Mouse (Mus musculus): Measurements from ENCODE around the gene Mrc2.

DNA sequence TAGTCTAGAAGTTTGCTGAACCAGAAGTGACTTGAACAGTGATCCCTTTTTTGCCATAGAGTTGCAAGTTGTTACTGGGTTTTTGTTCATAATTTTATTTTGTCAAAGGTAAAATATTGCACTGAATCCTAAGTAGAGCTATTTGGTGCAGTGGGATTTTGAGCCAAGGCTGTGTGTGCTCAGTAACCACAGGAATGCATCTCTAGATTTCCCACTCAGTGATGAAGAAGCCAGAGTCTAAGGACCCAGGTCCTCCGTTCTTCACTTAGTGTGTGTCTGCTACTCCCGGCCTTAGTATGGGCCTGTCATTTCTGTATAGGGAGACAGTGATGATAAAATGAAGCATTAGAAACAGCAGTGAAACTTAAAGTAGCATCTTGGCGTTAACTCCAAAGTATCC lies 27.5 kb upstream of the Mrc2 start:
- TF ChIP-seq CTCF (IDR thresholded peaks at IDR 0.05; ENCODE audit: borderline replicate concordance, insufficient read depth, low read depth, low read length) (no peak), POLR2A (IDR thresholded peaks at IDR 0.05; ENCODE audit: borderline replicate concordance, insufficient read depth, low read length) (no peak)

Measured in cerebellum, adult 2 months (tissue).